Mouse (Mus musculus) Patski (cell line): ENCODE measurements around the gene Angel2. TPM values are rescaled to one million over a fixed set of nuclear protein-coding genes. Genes with fewer than 3 reads are reported as not detected.

ENCODE experiments used
- ATAC-seq: fragments of 100-300 bp; one replicate; pipeline ENCODE4 v1.8.0; 2021
- CTCF ChIA-PET: fragments of 350-600 bp; sonication (Branson Sonifier 250); formaldehyde crosslinking; loops from one replicate; lab custom pipeline; 2022; ENCODE audit warnings: inconsistent platforms; lab: Charles Lee
- POLR2A ChIA-PET: fragments of 350-600 bp; sonication (Branson Sonifier 250); formaldehyde crosslinking; loops from one replicate; lab custom pipeline; 2022; ENCODE audit warnings: antibody characterized with exemption, inconsistent platforms; lab: Charles Lee
- DNase-seq: peaks from one replicate; pipeline ENCODE4 v3.0.0-alpha.2; 2011; ENCODE audit warnings: low read depth, low spot score
- H3K27me3 ChIP-seq: fragments of 371-371 bp; one replicate; pipeline ENCODE4 v1.5.1; 2021
- CTCF ChIP-seq: fragments of 100-300 bp; IDR thresholded peaks from one replicate; pipeline ENCODE4 v1.5.1; 2021
- in situ Hi-C: fragments of 300-500 bp; cut with MboI; formaldehyde crosslinking; loops from 3 replicates; pipeline ENCODE4 v1.11.1; 2018; ENCODE audit warnings: low pct_unique_long_range_greater_than_20kb, mixed read lengths
- polyA plus RNA-seq: library from polyadenylated mRNA; unstranded; gene quantifications from one replicate; pipeline ENCODE4 v1.2.3, GENCODE M21; 2021

Gene Angel2
- polyA plus RNA-seq, 1 experiment from 2014 or later, result 54.1 TPM

- POLR2A ChIA-PET, result no interaction called here
Observed at GRCm38 (mm10) chr1:190958821-190959220, 33.9 kb downstream of the Angel2 start.

GRCm38 (mm10) chr1:190962760-190963159 is 37.8 kb downstream of the Angel2 start:
- TF ChIP-seq CTCF, result no peak
- CTCF ChIA-PET, result no interaction called here
- ATAC-seq (no peak), DNase-seq (no peak)
- POLR2A ChIA-PET, result no interaction called here
- in situ Hi-C loops, result no loop called here
- no peaks in the 10 kb centered on the region for H3K27me3 ChIP-seq

More at GRCm38 (mm10) chr1:190958821-190959220, 33.9 kb downstream of the Angel2 start:
- no peak for ATAC-seq
- in situ Hi-C loops, result no loop called here
- CTCF ChIA-PET, result interaction anchor here (1.0 to 1.8 kb wide), 2 partner anchors 14 to 15 kb away, joined by 3 to 6 read pairs; no protein-coding TSS in a partner anchor
- no peaks in the 10 kb centered on the region for H3K27me3 ChIP-seq
- DNase-seq, result no peak
- TF ChIP-seq CTCF, result no peak

GRCm38 (mm10) chr1:190964992-190965780 is 40.3 kb downstream of the Angel2 start:
- CTCF ChIA-PET, result no interaction called here
- ATAC-seq, result no peak
- POLR2A ChIA-PET, result no interaction called here
- no peak for DNase-seq
- in situ Hi-C loops, result no loop called here
- no peaks in the 10 kb centered on the region for H3K27me3 ChIP-seq
- TF ChIP-seq CTCF, result no peak

- H3K27me3 ChIP-seq, result no peaks in the 10 kb centered on the region
- DNase-seq, result no peak
- POLR2A ChIA-PET, result no interaction called here
- ATAC-seq, result no peak
- CTCF ChIA-PET, result interaction anchor here (2.1 kb wide), 1 partner anchor 36 kb away, joined by 5 read pairs; no protein-coding TSS in a partner anchor
- TF ChIP-seq CTCF, result no peak
- in situ Hi-C loops, result no loop called here
Observed at GRCm38 (mm10) chr1:190968010-190968409, 43.1 kb downstream of the Angel2 start.

GRCm38 (mm10) chr1:190971708-190972610 is 47.0 kb downstream of the Angel2 start:
- in situ Hi-C loops, result no loop called here
- no peak for TF ChIP-seq CTCF
- ATAC-seq (no peak), DNase-seq (no peak)
- CTCF ChIA-PET, result interaction anchor here (1.0 kb wide), 1 partner anchor 27 kb away, joined by 3 read pairs; no protein-coding TSS in a partner anchor
- no peaks in the 10 kb centered on the region for H3K27me3 ChIP-seq
- POLR2A ChIA-PET, result interaction anchor here (0.7 kb wide), 1 partner anchor 27 kb away, joined by 5 read pairs; no protein-coding TSS in a partner anchor

- no peak for TF ChIP-seq CTCF
- ChIA-PET CTCF (interaction anchor here (1.2 kb wide), 1 partner anchor 14 kb away, joined by 3 read pairs; no protein-coding TSS in a partner anchor), POLR2A (no interaction called here)
- no peaks in the 10 kb centered on the region for H3K27me3 ChIP-seq
- in situ Hi-C loops, result no loop called here
- no peak for DNase-seq
- no peak for ATAC-seq
Observed at GRCm38 (mm10) chr1:190972612-190973192, 47.8 kb downstream of the Angel2 start.

- no peaks in the 10 kb centered on the region for H3K27me3 ChIP-seq
- ChIA-PET CTCF (interaction anchor here (1.2 kb wide), 1 partner anchor 15 kb away, joined by 3 read pairs; no protein-coding TSS in a partner anchor), POLR2A (no interaction called here)
- DNase-seq (no peak), ATAC-seq (no peak)
- in situ Hi-C loops, result no loop called here
- no peak for TF ChIP-seq CTCF
Observed at GRCm38 (mm10) chr1:190974191-190974590, 49.3 kb downstream of the Angel2 start.

GRCm38 (mm10) chr1:190974833-190975232 is 49.9 kb downstream of the Angel2 start:
- TF ChIP-seq CTCF, result no peak
- POLR2A ChIA-PET, result no interaction called here
- in situ Hi-C loops, result no loop called here
- ATAC-seq (no peak), DNase-seq (no peak)
- CTCF ChIA-PET, result interaction anchor here (0.7 kb wide), 1 partner anchor 101 kb away, joined by 3 read pairs; no protein-coding TSS in a partner anchor
- H3K27me3 ChIP-seq, result no peaks in the 10 kb centered on the region

- CTCF ChIA-PET, result interaction anchor here (0.6 to 2.1 kb wide), 4 partner anchors 12 to 627 kb away, joined by 3 to 7 read pairs (median 3); no protein-coding TSS in a partner anchor
- TF ChIP-seq CTCF, result no peak
- H3K27me3 ChIP-seq, result no peaks in the 10 kb centered on the region
- in situ Hi-C loops, result no loop called here
- ATAC-seq (no peak), DNase-seq (no peak)
- POLR2A ChIA-PET, result no interaction called here
Observed at GRCm38 (mm10) chr1:190976887-190977573, 52.1 kb downstream of the Angel2 start.
